Mouse (Mus musculus) stomach, embryonic 14.5 days (tissue): ENCODE results near the gene Ghrh. TPM values are rescaled to one million over a fixed set of nuclear protein-coding genes. Genes with fewer than 3 reads are reported as not detected.

ENCODE experiments used
- ATAC-seq: fragments of 200-750 bp; cut with Nextera tagmentation; 2 replicates; pipeline ENCODE4 v1.8.0; 2017; ENCODE audit warnings: low read depth, moderate TSS enrichment; ENCODE audit not compliant: insufficient number of reproducible peaks, insufficient read depth, low FRiP score
- H3K27ac ChIP-seq: fragments of 300-500 bp; sonication (generic); 2 replicates; pipeline ENCODE4 v1.5.1; 2014; ENCODE audit warnings: mild to moderate bottlenecking, low read length, moderate library complexity, mixed read lengths
- H3K27me3 ChIP-seq: fragments of 300-500 bp; sonication (generic); 2 replicates; pipeline ENCODE4 v1.6.1; 2014; ENCODE audit warnings: low read length, control low read depth, mixed read lengths; ENCODE audit not compliant: control insufficient read depth, insufficient read depth
- H3K36me3 ChIP-seq: fragments of 300-500 bp; sonication (generic); 2 replicates; pipeline ENCODE4 v1.6.1; 2014; ENCODE audit warnings: mild to moderate bottlenecking, control low read depth, low read length, moderate library complexity, mixed read lengths; ENCODE audit not compliant: control insufficient read depth, insufficient read depth
- H3K4me1 ChIP-seq: fragments of 300-500 bp; sonication (generic); 2 replicates; pipeline ENCODE4 v1.6.1; 2014; ENCODE audit warnings: low read length, control low read depth, mixed read lengths; ENCODE audit not compliant: control insufficient read depth, insufficient read depth
- H3K4me2 ChIP-seq: fragments of 300-500 bp; sonication (generic); replicated peaks from 2 replicates; pipeline ENCODE4 v1.6.1; 2014; ENCODE audit warnings: low read depth, low read length, control low read depth
- H3K4me3 ChIP-seq: fragments of 300-500 bp; sonication (generic); 2 replicates; pipeline ENCODE4 v1.5.1; 2014; ENCODE audit warnings: low read depth, low read length, control low read depth
- H3K9ac ChIP-seq: fragments of 300-500 bp; sonication (generic); replicated peaks from 2 replicates; pipeline ENCODE4 v1.6.1; 2014; ENCODE audit warnings: low read depth, mild to moderate bottlenecking, control low read depth, low read length, moderate library complexity, mixed read lengths
- H3K9me3 ChIP-seq: fragments of 300-500 bp; sonication (generic); 2 replicates; pipeline ENCODE4 v1.6.1; 2016; ENCODE audit warnings: low read depth, low read length, control low read depth; ENCODE audit not compliant: control insufficient read depth
- WGBS: fragments of 180-500 bp; shearing (Covaris S2); extraction: QIAGEN DNeasy Blood & Tissue Kit; methylation state at CpG from one replicate; pipeline ENCODE4 v1.1.7; 2014; 5-methylcytosine and 5-hydroxymethylcytosine counted together
- polyA plus RNA-seq: library from polyadenylated mRNA; unstranded; fragments of >200 nt; fragmentation: Nextera tagmentation; extraction: Ambion mirVana; gene quantifications from 2 replicates; pipeline ENCODE4 v1.2.1, GENCODE M21; 2014

The Ghrh gene
- polyA plus RNA-seq, 1 experiment from 2014 or later, result not detected

GRCm38 (mm10) chr2:157341554-157342270 lies 5.6 kb downstream of the Ghrh start:
- Histone ChIP-seq H3K4me2 (no peak overlapping the region), H3K36me3 (no peaks in the 10 kb centered on the region), H3K9ac (no peak overlapping the region), H3K4me3 (no peak overlapping the region), H3K9me3 (no peaks in the 10 kb centered on the region), H3K27ac (no peak overlapping the region), H3K27me3 (no peaks in the 10 kb centered on the region), H3K4me1 (0 out of 2 replicates have a peak, but pooled peaks cover 5% of the 10 kb centered on the region)
- no peak for ATAC-seq
- WGBS, result 39% methylated on average over 11 of the region's 11 CpGs

- H3K9ac ChIP-seq, result no peak overlapping the region
- 43% methylated on average over 7 of the region's 7 CpGs for whole genome bisulfite sequencing
- no peaks in the 10 kb centered on the region for H3K9me3 ChIP-seq
- H3K4me2 ChIP-seq, result no peak overlapping the region
- H3K4me3 ChIP-seq, result no peak overlapping the region
- H3K36me3 ChIP-seq, result no peaks in the 10 kb centered on the region
- H3K27ac ChIP-seq, result peak overlapping the region; percentile 52; the same call in 1 of the 2 replicates
- peak; percentile 56; the same call in 1 of the 2 replicates for ATAC-seq
- no peaks in the 10 kb centered on the region for H3K27me3 ChIP-seq
- 0 out of 2 replicates have a peak, but pooled peaks cover 5% of the 10 kb centered on the region for H3K4me1 ChIP-seq
Measured at GRCm38 (mm10) chr2:157340221-157340741, 7.0 kb downstream of the Ghrh start.

- Histone ChIP-seq H3K4me3 (no peak overlapping the region), H3K4me1 (0 out of 2 replicates have a peak, but pooled peaks cover 5% of the 10 kb centered on the region), H3K9me3 (no peaks in the 10 kb centered on the region), H3K4me2 (no peak overlapping the region), H3K27me3 (no peaks in the 10 kb centered on the region), H3K9ac (no peak overlapping the region), H3K27ac (no peak overlapping the region), H3K36me3 (no peaks in the 10 kb centered on the region)
- ATAC-seq, result no peak
- WGBS, result 77% methylated on average over 7 of the region's 7 CpGs
Measured at GRCm38 (mm10) chr2:157339532-157339931, 7.8 kb downstream of the Ghrh start.

GRCm38 (mm10) chr2:157338663-157339062 lies 8.6 kb downstream of the Ghrh start:
- 45% methylated on average over 5 of the region's 5 CpGs for WGBS
- 0 out of 2 replicates have a peak, but pooled peaks cover 5% of the 10 kb centered on the region for H3K4me1 ChIP-seq

GRCm38 (mm10) chr2:157332059-157332458 lies 15.2 kb downstream of the Ghrh start:
- H3K27me3 ChIP-seq, result no peaks in the 10 kb centered on the region
- H3K9ac ChIP-seq, result no peak overlapping the region
- no peak overlapping the region for H3K4me2 ChIP-seq
- no peaks in the 10 kb centered on the region for H3K9me3 ChIP-seq
- H3K36me3 ChIP-seq, result peaks cover 4% of the 10 kb centered on the region; the same call in 1 of the 2 replicates
- no peak overlapping the region for H3K27ac ChIP-seq
- no peak overlapping the region for H3K4me3 ChIP-seq
- ATAC-seq, result no peak
- no peaks in the 10 kb centered on the region for H3K4me1 ChIP-seq
- 87% methylated on average over 5 of the region's 5 CpGs for WGBS

More at GRCm38 (mm10) chr2:157338663-157339062, 8.6 kb downstream of the Ghrh start:
- Histone ChIP-seq H3K27ac (no peak overlapping the region), H3K27me3 (no peaks in the 10 kb centered on the region), H3K4me2 (no peak overlapping the region), H3K4me3 (no peak overlapping the region), H3K9ac (no peak overlapping the region), H3K36me3 (no peaks in the 10 kb centered on the region), H3K9me3 (no peaks in the 10 kb centered on the region)
- no peak for ATAC-seq

GRCm38 (mm10) chr2:157328570-157328969 lies 18.7 kb downstream of the Ghrh start:
- Histone ChIP-seq H3K9ac (no peak overlapping the region), H3K9me3 (no peaks in the 10 kb centered on the region), H3K4me2 (no peak overlapping the region), H3K36me3 (peaks cover 34% of the 10 kb centered on the region), H3K27ac (peak overlapping the region; percentile 6; the same call in 1 of the 2 replicates), H3K27me3 (no peaks in the 10 kb centered on the region), H3K4me3 (no peak overlapping the region), H3K4me1 (no peaks in the 10 kb centered on the region)
- WGBS, result 43% methylated on average over 11 of the region's 11 CpGs
- ATAC-seq, result no peak

GRCm38 (mm10) chr2:157328106-157328505 lies 19.2 kb downstream of the Ghrh start:
- 45% methylated on average over 5 of the region's 5 CpGs for WGBS
- no peaks in the 10 kb centered on the region for H3K4me1 ChIP-seq
- no peak for ATAC-seq
- H3K27me3 ChIP-seq, result no peaks in the 10 kb centered on the region
- H3K4me3 ChIP-seq, result no peak overlapping the region
- no peak overlapping the region; the same call in 1 of the 2 replicates for H3K27ac ChIP-seq
- no peaks in the 10 kb centered on the region for H3K9me3 ChIP-seq
- H3K9ac ChIP-seq, result no peak overlapping the region
- H3K4me2 ChIP-seq, result no peak overlapping the region
- H3K36me3 ChIP-seq, result peaks cover 39% of the 10 kb centered on the region

- no peak overlapping the region for H3K4me3 ChIP-seq
- 85% methylated on average over 2 of the region's 2 CpGs for WGBS
- H3K27ac ChIP-seq, result no peak overlapping the region
- H3K27me3 ChIP-seq, result no peaks in the 10 kb centered on the region
- H3K9ac ChIP-seq, result no peak overlapping the region
- no peak overlapping the region for H3K4me2 ChIP-seq
- H3K9me3 ChIP-seq, result no peaks in the 10 kb centered on the region
- peaks cover 60% of the 10 kb centered on the region for H3K36me3 ChIP-seq
- no peak for ATAC-seq
- 0 out of 2 replicates have a peak, but pooled peaks cover 3% of the 10 kb centered on the region for H3K4me1 ChIP-seq
Measured at GRCm38 (mm10) chr2:157325238-157325637, 22.1 kb downstream of the Ghrh start.
